Mouse (Mus musculus) CH12.LX (cell line): ENCODE results near the gene 1810043G02Rik. TPM values are rescaled to one million over a fixed set of nuclear protein-coding genes. Genes with fewer than 3 reads are reported as not detected.

Experiments used
- DNase-seq: peaks from one replicate; pipeline ENCODE4 v3.0.0-alpha.2; 2013; ENCODE audit errors: extremely low read depth
- H3K27ac ChIP-seq: 2 replicates; pipeline ENCODE4 v1.5.1; 2012; ENCODE audit warnings: low read depth, mild to moderate bottlenecking, control low read depth, moderate library complexity; ENCODE audit not compliant: insufficient read depth
- H3K27me3 ChIP-seq: replicated peaks from 2 replicates; pipeline ENCODE3; 2012; ENCODE audit warnings: inconsistent platforms
- H3K36me3 ChIP-seq, 2 experiments: replicated peaks in 1 of 2; 2 replicates each; pipeline versions ENCODE3 to v1.6.1; 2012; ENCODE audit warnings: inconsistent platforms in 1 of 2, low read length in 1 of 2, mild to moderate bottlenecking in 1 of 2, mixed read lengths in 1 of 2, moderate library complexity in 1 of 2; ENCODE audit not compliant: control insufficient read depth in 1 of 2, insufficient read depth in 1 of 2
- H3K4me1 ChIP-seq, 2 experiments: 2 replicates each; pipeline ENCODE4 v1.6.1; 2012; ENCODE audit warnings: inconsistent platforms in 1 of 2, moderate library complexity in 1 of 2; ENCODE audit not compliant: insufficient read depth in 2 of 2, control insufficient read depth in 1 of 2
- H3K4me2 ChIP-seq: 2 replicates; pipeline ENCODE4 v1.6.1; 2012; ENCODE audit warnings: low read depth, mild to moderate bottlenecking, control low read depth; ENCODE audit not compliant: poor library complexity, insufficient read depth, severe bottlenecking
- H3K4me3 ChIP-seq, 3 experiments: fragments of 150-350 bp in 1 of 3; sonication (generic) in 1 of 3; replicated peaks in 1 of 3; 2 replicates each; pipeline versions ENCODE3 to v1.5.1; 2011 to 2012; ENCODE audit warnings: low read depth in 2 of 3, low read length in 2 of 3, mild to moderate bottlenecking in 2 of 3, moderate library complexity in 2 of 3, control low read depth in 1 of 3, improper control_type of control experiment in 1 of 3, inconsistent platforms in 1 of 3, mixed read lengths in 1 of 3; ENCODE audit not compliant: poor library complexity in 1 of 3
- H3K79me2 ChIP-seq: replicated peaks from 2 replicates; pipeline ENCODE4 v1.6.1; 2012; ENCODE audit warnings: mild to moderate bottlenecking, moderate library complexity; ENCODE audit not compliant: control insufficient read depth, poor library complexity, insufficient read depth, severe bottlenecking; ENCODE audit errors: extremely low read depth
- H3K9ac ChIP-seq: 2 replicates; pipeline ENCODE4 v1.6.1; 2012; ENCODE audit warnings: low read depth, mild to moderate bottlenecking, control low read depth, moderate library complexity; ENCODE audit not compliant: insufficient read depth
- H3K9me3 ChIP-seq: replicated peaks from 2 replicates; pipeline ENCODE3; 2012; ENCODE audit warnings: low read length, inconsistent platforms, mixed read lengths
- CHD1 ChIP-seq: IDR thresholded peaks from 2 replicates; pipeline ENCODE4 v1.6.1; 2012; ENCODE audit warnings: low read depth, low read length, improper control_type of control experiment, inconsistent platforms
- CTCF ChIP-seq, 2 experiments: IDR thresholded peaks in 1 of 2; conservative IDR thresholded peaks in 1 of 2; 2 replicates each; pipeline ENCODE4 v1.5.1; 2011 to 2012; ENCODE audit warnings: low read depth in 2 of 2, low read length in 2 of 2, improper control_type of control experiment in 1 of 2, inconsistent platforms in 1 of 2, mild to moderate bottlenecking in 1 of 2, moderate library complexity in 1 of 2
- E2F4 ChIP-seq: IDR thresholded peaks from 2 replicates; pipeline ENCODE4 v1.6.1; 2011; ENCODE audit warnings: low read depth, low read length, improper control_type of control experiment; ENCODE audit not compliant: insufficient replicate concordance
- EP300 ChIP-seq: IDR thresholded peaks from 2 replicates; pipeline ENCODE4 v1.6.1; 2011; ENCODE audit warnings: low read length, improper control_type of control experiment
- IRF4 ChIP-seq: IDR thresholded peaks from 2 replicates; pipeline ENCODE4 v1.6.1; 2014; ENCODE audit warnings: low read depth, mild to moderate bottlenecking, inconsistent platforms, low read length, improper control_type of control experiment
- JUN ChIP-seq: IDR thresholded peaks from 2 replicates; pipeline ENCODE4 v1.6.1; 2011; ENCODE audit warnings: low read depth, mild to moderate bottlenecking, low read length, improper control_type of control experiment, moderate library complexity; ENCODE audit not compliant: insufficient read depth
- KAT2A ChIP-seq: IDR thresholded peaks from 2 replicates; pipeline ENCODE4 v1.6.1; 2012; ENCODE audit warnings: low read length, improper control_type of control experiment, inconsistent platforms; ENCODE audit not compliant: insufficient replicate concordance
- MAX ChIP-seq: IDR thresholded peaks from 2 replicates; pipeline ENCODE4 v1.6.1; 2011; ENCODE audit warnings: low read length, improper control_type of control experiment
- MAZ ChIP-seq: IDR thresholded peaks from 2 replicates; pipeline ENCODE4 v1.6.1; 2012; ENCODE audit warnings: low read depth, mild to moderate bottlenecking, inconsistent platforms, low read length, improper control_type of control experiment, moderate library complexity
- MYC ChIP-seq: IDR thresholded peaks from 2 replicates; pipeline ENCODE4 v1.6.1; 2011; ENCODE audit warnings: low read depth, mild to moderate bottlenecking, improper control_type of control experiment, low read length
- NELFE ChIP-seq: IDR thresholded peaks from 2 replicates; pipeline ENCODE4 v1.6.1; 2011; ENCODE audit warnings: low read depth, low read length, improper control_type of control experiment
- PAX5 ChIP-seq: IDR thresholded peaks from 2 replicates; pipeline ENCODE4 v1.6.1; 2012; ENCODE audit warnings: low read length, inconsistent platforms, mixed read lengths
- POLR2AphosphoS2 ChIP-seq: IDR thresholded peaks from 2 replicates; pipeline ENCODE4 v1.6.1; 2011; ENCODE audit warnings: low read depth, low read length, improper control_type of control experiment
- RCOR1 ChIP-seq: conservative IDR thresholded peaks from 2 replicates; pipeline ENCODE4 v1.6.1; 2012; ENCODE audit warnings: low read depth, mild to moderate bottlenecking, inconsistent platforms, low read length, improper control_type of control experiment
- TCF12 ChIP-seq: IDR thresholded peaks from 2 replicates; pipeline ENCODE4 v1.6.1; 2014; ENCODE audit warnings: low read depth, mild to moderate bottlenecking, inconsistent platforms, low read length, improper control_type of control experiment
- USF1 ChIP-seq: IDR thresholded peaks from 2 replicates; pipeline ENCODE4 v1.6.1; 2014; ENCODE audit warnings: low read depth, mild to moderate bottlenecking, inconsistent platforms, low read length, improper control_type of control experiment
- USF2 ChIP-seq: conservative IDR thresholded peaks from 2 replicates; pipeline ENCODE4 v1.6.1; 2011; ENCODE audit warnings: low read depth, low read length, improper control_type of control experiment
- ZKSCAN1 ChIP-seq: IDR thresholded peaks from 2 replicates; pipeline ENCODE4 v1.6.1; 2012; ENCODE audit warnings: low read depth, inconsistent platforms, low read length, improper control_type of control experiment, borderline replicate concordance
- dilution Hi-C: fragments of 300-500 bp; cut with MboI; formaldehyde crosslinking; loops from 2 replicates; pipeline ENCODE4 v1.14.3; 2020; ENCODE audit warnings: low sequenced_read_pairs; ENCODE audit not compliant: extremely low pct_unique_long_range_greater_than_20kb, extremely low pct_ligation_motif_present
- in situ Hi-C: fragments of 300-500 bp; cut with MboI; formaldehyde crosslinking; loops from 3 replicates; pipeline ENCODE4 v1.14.3; 2019; ENCODE audit warnings: low sequenced_read_pairs, low pct_ligation_motif_present, low pct_unique_long_range_greater_than_20kb, mixed read lengths
- polyA plus RNA-seq: library from polyadenylated mRNA; unstranded; fragments of >175 nt; gene quantifications from 2 replicates; pipeline ENCODE4 v1.2.1, GENCODE M21; 2012; ENCODE audit warnings: low read depth; ENCODE audit not compliant: insufficient read length
- total RNA-seq, 2 experiments: library from RNA; depleted of rRNA; stranded (reverse); fragments of 300-350 nt in 1 of 2; fragments of >200 nt in 1 of 2; gene quantifications; 2 replicates each; pipeline ENCODE4 v1.2.3; 2012 to 2014

Gene 1810043G02Rik
- total and polyA plus RNA-seq, 3 experiments, result 3.3 to 6.2 (median 4.1) TPM

- dilution Hi-C loops, result no loop called here
- peaks cover 7% of the 10 kb centered on the region for H3K9me3 ChIP-seq
- H3K4me2 ChIP-seq, result no peak overlapping the region
- TF ChIP-seq MAZ (no peak), MYC (no peak), EP300 (no peak), NELFE (no peak), CHD1 (no peak), USF2 (no peak), IRF4 (no peak), PAX5 (no peak), CTCF (conservative IDR thresholded peaks at IDR 0.05 in 1 of 2, IDR thresholded peaks at IDR 0.05 in 1 of 2; ENCODE audit: low read depth in 2 of 2, low read length in 2 of 2) (no peak), JUN (no peak), RCOR1 (no peak), E2F4 (no peak), USF1 (no peak), TCF12 (no peak)
- H3K27ac ChIP-seq, result no peak overlapping the region
- peaks cover 12 to 21% of the 10 kb centered on the region in 2 experiments for H3K4me1 ChIP-seq
- no peaks in the 10 kb centered on the region for H3K36me3 ChIP-seq
- no peak overlapping the region for H3K9ac ChIP-seq
- no peaks in the 10 kb centered on the region for H3K79me2 ChIP-seq
- H3K27me3 ChIP-seq, result peaks cover 48% of the 10 kb centered on the region
- no peak for DNase-seq
- no peak overlapping the region for H3K4me3 ChIP-seq
- in situ Hi-C loops, result no loop called here
These were observed 3.5 kb upstream of the 1810043G02Rik start for GRCm38 (mm10) chr10:77974811-77975210.

DNA sequence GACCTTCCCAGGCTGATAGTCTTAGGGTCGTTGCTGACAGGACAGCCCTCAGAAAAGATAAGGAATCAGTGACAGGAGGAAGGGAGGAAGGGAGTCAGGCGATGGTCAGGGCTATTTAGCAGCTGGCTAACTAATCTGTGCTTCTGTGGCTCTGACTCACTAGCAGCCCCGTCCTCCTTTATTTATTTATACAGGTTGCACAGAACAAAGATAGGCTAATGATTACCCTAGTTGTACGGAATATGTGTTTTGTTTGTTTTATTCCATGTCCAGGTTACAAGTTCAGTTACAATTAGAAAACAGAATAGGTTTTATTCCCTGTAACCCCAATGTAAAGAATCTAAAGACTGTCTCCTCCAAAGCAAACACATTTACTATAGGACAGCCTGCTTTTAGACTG, 2.7 kb upstream of the 1810043G02Rik start:
- H3K27me3 ChIP-seq, result peaks cover 41% of the 10 kb centered on the region
- H3K27ac ChIP-seq, result no peak overlapping the region
- H3K4me2 ChIP-seq, result no peak overlapping the region
- H3K4me1 ChIP-seq, result peaks cover 4 to 13% of the 10 kb centered on the region in 2 experiments
- no peaks in the 10 kb centered on the region for H3K36me3 ChIP-seq
- no peak for DNase-seq
- peaks cover 7% of the 10 kb centered on the region for H3K9me3 ChIP-seq
- no peak for TF ChIP-seq ZKSCAN1
- no peak for TF ChIP-seq POLR2AphosphoS2
- TF ChIP-seq JUN, result no peak
- TF ChIP-seq MAX, result no peak
- no peak for TF ChIP-seq KAT2A
- in situ Hi-C loops, result no loop called here
- dilution Hi-C loops, result no loop called here
- H3K4me3 ChIP-seq, result no peak overlapping the region
- no peaks in the 10 kb centered on the region for H3K79me2 ChIP-seq
- no peak overlapping the region for H3K9ac ChIP-seq
